Mouse (Mus musculus): ENCODE measurements around the gene Tubgcp4.
"Not testable (repeated sequence)": the region's sequence is repeated elsewhere in the genome, so short reads cannot be mapped to it uniquely, and the experiment has no call there.

The Tubgcp4 gene

GRCm38 (mm10) chr2:121170481-121170971 lies at the start of gene Tubgcp4:
Gene Tubgcp4 (plus strand): TSS chr2:121170654.
- DNase-seq (ENCODE audit: low spot score in 2 of 2): no peak

- not testable (repeated sequence) for DNase-seq (ENCODE audit: low spot score in 2 of 2)
These were observed 44.2 kb upstream of the Tubgcp4 start for GRCm38 (mm10) chr2:121126302-121126701.

GRCm38 (mm10) chr2:121127536-121127935 lies 42.9 kb upstream of the Tubgcp4 start:
- no peak for DNase-seq (ENCODE audit: low spot score in 2 of 2)

- DNase-seq (ENCODE audit: low spot score in 2 of 2): no peak
These were observed 41.4 kb upstream of the Tubgcp4 start for GRCm38 (mm10) chr2:121128865-121129620.

- no peak for DNase-seq (ENCODE audit: low spot score in 2 of 2)
These were observed 37.6 kb upstream of the Tubgcp4 start for GRCm38 (mm10) chr2:121132822-121133221.

- no peak for DNase-seq (ENCODE audit: low spot score in 2 of 2)
These were observed 33.1 kb upstream of the Tubgcp4 start for GRCm38 (mm10) chr2:121137371-121137770.

GRCm38 (mm10) chr2:121139266-121140017 lies 31.0 kb upstream of the Tubgcp4 start:
- DNase-seq (ENCODE audit: low spot score in 2 of 2): peak; percentile 4 to 36

- DNase-seq (ENCODE audit: low spot score in 2 of 2): peak; percentile 88 to 97
These were observed 30.2 kb upstream of the Tubgcp4 start, which contains the start of the genes Adal and Lcmt2 for GRCm38 (mm10) chr2:121140018-121140882. Gene Adal (plus strand): TSS chr2:121140428. Gene Lcmt2 (minus strand): TSS chr2:121140653.

GRCm38 (mm10) chr2:121141216-121142035 lies 29.0 kb upstream of the Tubgcp4 start:
- no peak for DNase-seq (ENCODE audit: low spot score in 2 of 2)

GRCm38 (mm10) chr2:121142415-121142814 lies 28.0 kb upstream of the Tubgcp4 start:
- no peak for DNase-seq (ENCODE audit: low spot score in 2 of 2)

- DNase-seq (ENCODE audit: low spot score in 2 of 2): no peak
These were observed 20.8 kb upstream of the Tubgcp4 start for GRCm38 (mm10) chr2:121149679-121150078.

- no peak for DNase-seq (ENCODE audit: low spot score in 2 of 2)
These were observed 17.4 kb upstream of the Tubgcp4 start for GRCm38 (mm10) chr2:121153100-121153499.

- no peak for DNase-seq (ENCODE audit: low spot score in 2 of 2)
These were observed 1.3 kb upstream of the Tubgcp4 start for GRCm38 (mm10) chr2:121169173-121169572.

- DNase-seq (ENCODE audit: low spot score in 2 of 2): peak in 1 of 2 experiments; percentile 25
These were observed 552 bp upstream of the Tubgcp4 start for GRCm38 (mm10) chr2:121169902-121170301.

GRCm38 (mm10) chr2:121170980-121171742 lies 707 bp downstream of the Tubgcp4 start, which contains the start of gene Zscan29:
Gene Zscan29 (minus strand): TSS chr2:121171125.
- DNase-seq (ENCODE audit: low spot score in 2 of 2): peak; percentile 80 to 83

GRCm38 (mm10) chr2:121178828-121179479 lies 8.5 kb downstream of the Tubgcp4 start:
- DNase-seq (ENCODE audit: low spot score in 2 of 2): no peak

- DNase-seq (ENCODE audit: low spot score in 2 of 2): peak in 1 of 2 experiments; percentile 20
These were observed 13.0 kb downstream of the Tubgcp4 start for GRCm38 (mm10) chr2:121183431-121183830.

- DNase-seq (ENCODE audit: low spot score in 2 of 2): no peak
These were observed 13.7 kb downstream of the Tubgcp4 start for GRCm38 (mm10) chr2:121184142-121184541.

- no peak for DNase-seq (ENCODE audit: low spot score in 2 of 2)
These were observed 18.1 kb downstream of the Tubgcp4 start for GRCm38 (mm10) chr2:121188530-121188929.

Measured in right cerebral cortex, adult 2 months (tissue).